Mouse (Mus musculus): ENCODE measurements around the gene Dtx2.

The Dtx2 gene

DNA sequence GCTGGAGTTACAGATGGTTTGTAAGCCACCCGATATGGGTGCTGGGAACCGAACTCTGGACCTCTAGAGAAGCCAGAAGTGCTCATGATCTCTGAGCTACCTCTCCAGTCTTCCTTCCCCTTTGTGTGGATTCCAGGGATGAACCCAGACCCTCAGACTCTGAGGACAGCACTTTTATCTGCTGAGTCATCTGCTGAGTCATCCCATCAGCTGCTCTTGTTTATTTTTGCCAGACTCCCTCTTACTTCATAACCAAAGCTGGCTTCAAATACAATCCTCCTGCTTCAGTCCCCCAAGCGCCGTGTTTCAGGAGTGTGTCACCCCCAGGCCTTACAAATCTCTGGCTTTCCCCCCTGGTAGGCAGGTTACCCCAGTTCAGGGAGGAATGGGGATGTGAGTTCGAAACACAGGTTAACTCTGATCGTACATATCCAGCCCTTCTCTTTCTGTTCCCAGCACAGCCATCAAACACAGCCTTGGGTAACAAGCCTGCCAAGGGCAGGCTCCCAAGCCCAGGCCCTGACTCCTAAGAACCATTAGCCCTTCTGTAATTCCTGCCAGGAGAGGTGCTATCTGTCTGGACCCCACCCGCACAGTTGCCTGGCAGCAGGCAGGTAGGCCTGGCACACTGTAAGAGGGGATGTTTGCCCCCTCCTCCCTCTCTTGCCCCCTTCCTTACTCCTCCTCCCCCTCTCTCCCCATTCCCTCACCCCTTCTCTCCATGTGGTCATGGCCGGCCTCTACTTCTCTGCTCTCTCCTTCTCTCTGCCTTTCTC, 18.5 kb upstream of the Dtx2 start:
- DNase-seq = no peak

DNA sequence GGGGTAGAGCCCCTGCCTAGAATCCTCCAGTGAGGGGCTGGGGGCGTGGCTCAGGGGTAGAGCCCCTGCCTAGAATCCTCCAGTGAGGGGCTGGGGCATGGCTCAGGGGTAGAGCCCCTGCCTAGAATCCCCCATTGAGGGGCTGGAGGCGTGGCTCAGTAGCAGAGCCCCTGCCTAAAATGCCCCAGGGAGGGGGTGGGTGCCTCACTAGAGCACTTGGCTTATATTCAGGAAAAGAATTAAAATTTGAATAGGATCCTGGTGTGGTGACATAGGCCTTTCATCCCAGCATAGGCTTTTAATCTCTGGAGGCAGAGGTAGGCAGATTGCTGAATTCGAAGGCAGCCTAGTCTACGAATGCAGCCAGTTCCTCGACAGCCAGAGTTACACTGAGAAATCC, 15.2 kb upstream of the Dtx2 start:
- no peak for DNase-seq

DNA sequence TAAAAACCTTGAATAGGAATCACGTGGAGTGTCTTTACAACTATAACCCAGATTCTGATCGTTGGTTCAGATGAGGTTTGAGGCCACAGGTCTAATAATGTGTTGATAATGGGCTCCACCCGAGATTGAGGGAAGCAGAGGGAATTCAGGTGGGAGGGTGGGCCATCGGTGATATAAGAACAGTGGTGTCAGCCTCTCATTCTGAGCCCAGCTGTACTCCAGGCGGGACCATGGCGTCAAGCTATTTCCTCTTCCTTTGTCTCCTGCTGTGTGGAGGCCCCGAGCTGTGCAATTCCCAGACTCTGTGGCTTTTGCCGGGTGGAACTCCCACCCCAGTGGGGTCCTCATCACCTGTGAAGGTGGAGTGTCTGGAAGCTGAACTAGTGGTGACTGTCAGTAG, 14.7 kb upstream of the Dtx2 start, which contains the start of gene Zp3:
Gene Zp3 (plus strand): TSS at position 196 of the 400 bp plus-strand sequence.
- no peak for DNase-seq

DNA sequence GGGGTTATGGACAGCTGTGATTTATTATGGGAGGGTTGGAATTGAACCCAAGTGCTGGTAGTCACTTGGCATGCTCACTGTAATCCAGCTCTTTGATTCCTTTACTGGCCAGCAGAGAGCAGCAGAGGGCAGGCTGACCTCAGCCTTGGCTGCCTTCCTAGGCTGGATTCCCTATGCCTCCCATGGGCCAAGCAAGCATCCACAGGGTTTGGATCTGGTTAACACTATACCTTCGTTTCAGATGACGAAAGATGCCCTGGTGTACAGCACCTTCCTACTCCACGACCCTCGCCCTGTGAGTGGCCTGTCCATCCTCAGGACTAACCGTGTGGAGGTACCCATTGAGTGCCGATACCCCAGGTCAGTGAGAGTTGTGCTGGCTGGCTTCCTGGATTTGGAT, 12.2 kb upstream of the Dtx2 start:
- peak in 1 of 2 experiments; percentile 21 for DNase-seq

DNA sequence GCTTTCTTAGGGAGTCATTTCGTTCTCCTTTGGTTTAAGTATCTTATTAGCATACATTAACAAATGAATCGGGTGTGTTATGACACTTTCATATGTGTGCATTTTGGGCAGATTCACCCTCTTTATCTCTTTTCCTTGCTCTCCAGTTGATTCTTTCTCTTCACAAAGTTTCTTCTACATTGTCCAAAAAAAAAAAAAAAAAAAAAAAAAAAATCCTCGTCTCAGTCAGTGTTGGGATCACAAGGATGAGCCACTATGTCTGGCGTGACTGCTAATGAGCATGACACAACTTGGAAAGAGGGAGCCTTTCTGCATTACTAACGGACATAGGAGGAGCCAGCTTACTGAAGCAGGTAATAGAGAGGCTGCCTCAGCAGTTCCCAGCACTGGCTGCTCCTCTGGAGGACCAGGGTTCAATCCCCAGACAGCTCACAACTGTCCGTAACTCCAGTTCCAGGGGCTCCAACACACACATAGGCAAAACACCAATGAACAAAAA, 10.0 kb upstream of the Dtx2 start:
- no peak for DNase-seq

DNA sequence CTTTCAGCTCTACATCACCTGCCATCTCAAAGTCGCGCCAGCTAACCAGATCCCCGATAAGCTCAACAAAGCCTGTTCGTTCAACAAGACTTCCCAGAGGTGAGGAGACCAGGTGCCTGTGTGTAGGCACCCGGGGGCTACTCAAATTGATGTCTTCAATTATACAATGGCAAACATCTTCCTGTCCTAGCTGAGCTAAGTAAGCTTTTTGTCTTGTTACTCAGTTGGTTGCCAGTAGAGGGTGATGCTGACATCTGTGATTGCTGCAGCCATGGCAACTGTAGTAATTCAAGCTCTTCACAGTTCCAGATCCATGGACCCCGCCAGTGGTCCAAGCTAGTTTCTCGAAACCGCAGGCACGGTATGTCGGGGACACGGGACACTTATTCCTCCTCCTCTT, 7.4 kb upstream of the Dtx2 start:
- no peak for DNase-seq

DNA sequence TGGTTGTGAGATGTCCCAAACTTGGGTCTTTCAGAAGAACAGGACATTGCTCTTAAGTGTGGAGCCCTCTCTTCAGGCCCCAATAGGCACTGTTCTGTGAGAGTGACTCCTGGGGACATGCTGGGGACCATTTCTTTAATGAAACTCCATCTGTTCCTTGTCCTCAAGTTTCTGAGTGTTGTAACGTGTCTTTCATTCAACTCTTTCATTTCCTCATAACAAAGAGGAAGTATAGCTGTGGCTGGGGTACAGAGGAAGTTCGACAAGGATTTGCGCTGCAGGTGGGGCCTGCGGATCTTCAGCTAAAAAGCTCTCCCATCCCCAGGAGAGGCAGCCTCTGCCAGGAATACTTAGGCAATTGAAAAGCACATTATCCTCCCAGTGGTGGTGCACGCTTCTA, 4.0 kb upstream of the Dtx2 start:
- no peak for DNase-seq

DNA sequence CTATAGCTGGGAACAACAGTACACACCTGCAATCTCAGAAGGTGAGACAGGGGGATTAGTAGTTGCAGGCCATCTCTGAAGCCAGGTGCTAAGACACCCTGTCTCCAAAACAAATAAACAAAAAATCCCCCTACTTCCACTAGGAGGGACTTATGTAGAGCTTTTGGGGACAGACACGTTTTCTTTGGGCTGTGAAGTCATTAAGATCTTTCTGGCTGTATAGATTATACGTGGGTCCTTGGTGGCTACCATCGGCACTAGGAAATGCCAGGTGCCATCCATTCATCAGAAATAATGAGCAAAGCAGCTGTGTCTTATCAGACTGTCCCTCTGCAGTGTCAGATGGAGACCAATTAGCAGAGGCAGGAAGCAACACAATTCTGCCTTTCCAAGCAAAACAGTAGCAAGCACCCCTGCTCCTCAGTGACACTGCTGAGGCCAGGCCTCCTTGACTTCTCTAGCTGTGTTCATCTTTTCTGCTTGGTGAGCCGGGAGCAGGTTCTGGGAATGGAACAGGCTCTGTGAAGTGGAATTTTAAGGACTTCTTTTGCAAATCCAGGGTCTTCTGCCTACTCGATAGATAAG, 1.1 kb upstream of the Dtx2 start:
- DNase-seq = no peak

DNA sequence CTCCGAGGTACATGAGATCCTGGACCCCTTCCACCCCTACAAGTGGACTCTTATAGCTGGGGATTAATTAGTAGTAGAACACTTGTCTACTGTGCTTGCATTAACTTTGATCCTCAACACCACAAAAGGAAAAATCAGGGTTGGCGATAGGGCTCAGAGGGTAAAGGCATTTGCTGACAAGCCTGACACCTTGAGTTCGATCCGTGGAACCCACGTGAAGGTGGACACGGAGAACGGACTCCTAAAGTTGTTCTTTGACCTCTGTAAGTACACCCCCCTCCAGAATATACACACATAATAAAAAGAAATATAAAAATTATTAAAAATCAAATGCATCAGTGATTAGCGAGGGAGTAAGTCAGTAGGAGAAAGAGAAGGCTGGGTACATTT, 270 bp upstream of the Dtx2 start:
- DNase-seq = no peak

DNA sequence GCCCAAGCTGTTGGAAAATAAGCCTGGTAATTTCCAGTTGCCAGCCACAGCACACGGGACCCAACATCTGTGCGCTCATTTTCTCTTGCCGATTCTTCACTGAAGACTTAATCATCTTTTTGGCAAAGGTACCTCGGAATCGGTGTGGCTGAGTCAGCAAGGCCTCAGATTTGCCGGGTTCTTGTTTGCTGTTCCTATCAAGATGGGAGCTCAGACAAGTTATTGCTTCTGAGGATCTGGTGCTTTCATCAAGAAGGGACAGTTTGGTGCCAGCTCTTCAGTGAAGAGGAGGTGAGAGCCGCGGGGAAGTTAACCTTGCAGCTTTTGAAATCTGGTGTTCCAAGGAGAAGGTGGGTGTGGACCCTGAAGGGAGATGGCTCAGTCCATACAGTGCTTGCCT, 1.6 kb downstream of the Dtx2 start:
- DNase-seq = no peak

DNA sequence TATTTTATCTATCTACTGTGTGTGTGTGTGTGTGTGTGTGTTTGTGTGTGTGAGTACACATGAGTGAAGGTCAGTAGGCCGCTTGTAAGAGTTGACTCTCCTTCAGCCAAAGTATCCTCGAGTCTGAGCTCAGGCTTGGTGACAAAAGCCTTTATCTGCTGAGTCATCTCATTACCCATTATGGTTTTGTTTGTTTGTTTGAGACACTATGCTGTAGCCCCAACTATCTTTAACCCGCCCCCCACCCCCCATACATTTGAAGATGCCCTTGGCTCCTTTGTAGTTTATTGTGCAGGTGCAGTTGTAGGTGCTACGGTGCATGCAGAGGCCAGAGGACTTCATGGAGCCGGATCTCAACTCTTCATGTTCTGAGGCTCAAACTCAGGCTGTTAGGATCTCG, 6.6 kb downstream of the Dtx2 start:
- no peak for DNase-seq

DNA sequence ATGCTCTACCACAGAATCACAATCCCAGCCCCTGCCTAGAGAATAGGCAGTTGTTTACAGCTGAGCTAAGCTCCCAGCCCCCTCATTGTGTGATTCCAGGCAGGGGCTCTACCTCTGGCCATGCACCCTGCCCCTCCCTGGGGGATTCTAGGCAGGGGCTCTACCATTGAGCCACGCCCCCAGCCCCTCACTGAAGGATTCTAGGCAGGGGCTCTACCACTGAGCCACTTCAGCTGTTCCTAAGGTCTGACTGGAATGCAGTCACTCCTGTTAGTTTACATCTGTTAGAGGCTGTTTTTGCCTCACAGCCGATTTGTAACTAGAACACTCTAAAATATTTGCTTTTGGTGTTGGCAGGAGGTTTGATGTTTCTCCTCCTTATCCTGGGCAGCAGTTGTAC, 7.7 kb downstream of the Dtx2 start:
- DNase-seq = no peak

DNA sequence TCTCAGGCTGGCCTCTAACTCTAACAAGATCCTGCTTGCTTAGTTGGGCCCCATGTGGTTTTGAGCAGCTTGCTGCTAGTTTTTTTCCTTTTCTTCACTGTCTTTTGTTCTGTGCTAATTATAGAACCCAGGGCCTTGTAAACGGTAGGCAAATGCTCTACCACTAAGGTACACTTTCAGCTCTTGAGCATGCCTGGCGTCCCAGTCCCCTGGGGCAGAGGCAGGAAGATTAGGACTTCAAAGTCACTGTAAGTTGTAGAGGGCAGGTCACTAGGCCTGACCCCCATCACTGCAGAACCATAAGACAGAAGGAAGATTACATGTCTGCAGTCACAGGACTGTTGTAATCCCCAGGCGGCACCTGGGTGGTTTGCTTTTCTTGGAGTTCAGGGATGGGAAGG, 8.2 kb downstream of the Dtx2 start:
- peak in 1 of 2 experiments; percentile 28 for DNase-seq

DNA sequence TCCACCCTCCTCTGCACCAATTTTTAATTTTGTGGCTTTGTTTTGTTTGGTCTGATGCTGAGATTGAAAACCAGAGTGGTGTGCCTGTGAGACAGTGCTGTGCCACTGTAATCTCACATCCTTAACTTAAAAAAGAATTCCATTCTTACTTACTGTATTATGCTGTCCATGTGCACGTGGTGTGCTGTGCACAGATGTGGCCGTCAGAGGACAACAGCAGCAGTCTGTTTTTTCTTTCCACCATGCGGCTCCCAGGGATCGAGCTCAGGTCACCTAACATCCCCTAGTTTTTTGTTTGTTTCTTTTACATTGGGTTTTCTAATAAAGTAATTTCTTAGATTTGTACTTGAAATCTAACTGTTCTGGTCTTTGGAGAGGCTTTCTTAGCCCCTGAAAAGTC, 9.9 kb downstream of the Dtx2 start:
- DNase-seq = no peak

DNA sequence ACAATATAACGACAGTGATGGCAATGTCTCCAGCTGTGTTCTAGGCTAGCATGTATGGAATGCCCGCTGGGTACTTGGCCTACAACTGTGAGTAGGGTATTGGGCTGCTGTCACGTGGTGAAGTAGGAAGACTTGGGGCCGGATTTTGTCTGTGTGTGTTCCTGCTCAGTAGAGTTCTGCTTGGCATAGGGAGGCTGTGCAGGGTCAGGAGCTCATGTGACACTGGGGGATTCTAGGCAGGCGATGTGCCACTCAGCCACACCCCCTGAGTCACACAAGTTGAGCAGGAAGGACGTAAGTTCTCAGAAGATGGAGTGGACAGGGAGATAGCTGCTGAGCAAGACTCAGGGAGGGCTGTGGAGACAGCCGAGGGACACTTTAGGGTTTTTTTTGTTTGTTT, 13.1 kb downstream of the Dtx2 start:
- DNase-seq = no peak

DNA sequence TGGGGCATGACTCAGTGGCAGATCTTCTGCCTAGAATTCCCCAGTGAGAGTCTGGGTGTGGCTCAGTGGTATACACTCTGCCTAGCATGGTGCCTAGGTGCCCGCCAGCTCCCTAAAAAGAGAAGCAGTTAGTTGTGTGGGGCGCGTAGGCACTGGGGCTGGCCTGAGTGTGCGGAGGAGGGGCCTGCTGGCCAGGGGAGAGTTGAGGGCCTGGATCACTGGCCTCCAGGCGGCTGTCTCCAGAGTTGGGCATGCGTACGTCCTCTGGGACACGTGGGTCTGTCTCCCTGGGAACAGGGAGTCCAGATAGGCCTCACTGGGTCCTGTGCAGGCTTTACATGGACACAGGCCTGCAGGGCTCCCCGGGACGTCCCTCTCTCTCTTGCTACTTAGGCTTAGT, 20.3 kb downstream of the Dtx2 start:
- no peak for DNase-seq

DNA sequence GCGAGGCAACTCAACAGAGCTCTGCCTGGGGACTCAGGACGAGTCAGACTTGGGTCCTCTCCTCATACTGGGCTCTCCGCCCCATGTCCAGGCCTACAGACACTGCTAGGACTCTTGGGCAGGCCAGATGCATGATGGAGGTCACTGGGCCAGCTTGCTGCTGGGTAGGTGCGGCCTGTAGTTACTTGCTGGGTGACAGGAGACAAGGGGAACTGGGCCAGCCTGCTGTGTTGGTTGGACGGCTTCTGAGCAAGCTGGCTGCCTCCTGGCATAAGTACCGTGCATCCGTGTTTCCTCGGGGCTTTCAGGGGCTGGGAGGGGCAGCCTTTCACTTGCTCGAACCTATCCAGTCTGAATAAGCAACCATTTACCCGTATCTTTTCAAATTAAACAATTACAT, 21.0 kb downstream of the Dtx2 start:
- no peak for DNase-seq

DNA sequence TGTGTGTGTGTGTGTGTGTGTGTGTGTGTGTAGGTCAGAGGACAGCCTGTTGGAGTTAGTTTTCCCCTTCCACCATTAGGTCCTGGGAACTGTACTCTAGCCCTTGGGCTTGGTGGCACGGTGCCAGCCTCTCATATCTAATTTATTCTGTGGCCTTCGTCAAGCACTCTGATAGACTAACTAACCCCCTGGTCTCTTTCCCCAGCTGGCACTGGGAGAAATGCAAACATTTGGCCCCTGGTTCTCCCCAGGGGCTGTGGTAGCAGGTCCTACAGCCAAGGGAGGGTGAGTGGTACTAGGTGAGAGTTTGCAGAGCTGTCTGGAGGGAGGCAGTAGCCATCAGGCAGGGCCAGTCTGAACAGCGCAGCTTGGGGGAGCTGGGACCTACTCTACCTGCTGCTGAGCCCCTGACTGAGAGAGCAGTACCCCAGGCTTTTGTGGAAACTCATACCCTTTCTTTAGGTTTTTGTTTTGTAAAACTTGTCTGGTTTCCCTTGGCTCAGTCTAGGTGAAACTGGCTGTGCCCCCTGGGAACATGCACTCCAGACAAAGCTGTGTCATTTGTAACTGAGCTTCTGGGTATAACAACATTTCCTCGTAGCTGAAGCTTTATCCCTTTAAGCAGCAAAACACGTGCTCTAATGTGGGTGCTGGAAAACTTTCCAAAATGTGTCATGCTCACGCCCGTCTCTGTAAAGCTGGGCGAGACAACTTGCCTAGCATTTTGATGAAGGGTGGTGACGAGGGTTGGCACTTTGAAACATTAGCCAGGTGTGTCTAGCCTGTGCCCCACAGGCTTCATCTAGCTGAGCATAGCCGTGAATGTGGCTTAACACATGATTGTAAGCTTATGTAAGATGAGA, 21.6 kb downstream of the Dtx2 start:
- DNase-seq = no peak

DNA sequence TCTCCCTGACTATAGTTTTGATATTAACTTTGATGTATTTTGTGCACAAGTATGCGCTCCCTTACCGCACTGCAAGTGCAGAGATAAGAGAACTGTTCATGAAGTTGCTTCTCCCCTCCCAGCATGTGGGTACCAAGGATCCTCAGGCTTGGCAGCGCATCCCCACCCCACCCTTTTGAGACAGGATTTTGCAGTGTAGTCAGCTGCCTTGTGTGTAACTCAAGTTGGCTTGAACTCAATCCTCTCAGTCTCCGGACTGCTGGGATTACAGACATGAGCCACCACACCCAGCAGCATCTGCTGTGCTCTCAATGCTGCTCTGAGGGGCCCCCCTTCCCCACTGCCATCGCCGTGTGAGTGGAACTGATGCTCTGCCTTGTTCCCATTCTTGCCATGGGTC, 22.7 kb downstream of the Dtx2 start:
- DNase-seq = no peak

DNA sequence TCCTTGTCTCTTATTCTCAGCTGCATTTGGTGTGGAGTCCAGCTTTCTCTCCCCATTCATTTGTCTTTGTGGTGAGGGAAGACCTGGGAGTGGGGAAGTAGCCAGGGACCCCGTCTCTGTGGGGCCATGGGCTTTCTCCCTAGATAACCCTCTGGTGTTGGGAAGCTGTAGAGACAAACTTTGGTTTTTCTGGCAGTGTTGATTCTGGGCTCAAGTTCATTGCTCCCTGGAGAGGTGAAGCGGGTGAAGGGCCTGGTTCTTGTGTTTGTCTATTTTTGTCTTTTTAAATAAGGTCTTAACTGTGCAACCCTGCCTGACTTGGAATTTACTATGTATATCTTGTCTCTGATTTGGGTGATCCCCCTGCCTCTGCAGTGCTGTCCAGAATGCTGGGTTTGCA, 24.1 kb downstream of the Dtx2 start:
- DNase-seq = no peak

DNA sequence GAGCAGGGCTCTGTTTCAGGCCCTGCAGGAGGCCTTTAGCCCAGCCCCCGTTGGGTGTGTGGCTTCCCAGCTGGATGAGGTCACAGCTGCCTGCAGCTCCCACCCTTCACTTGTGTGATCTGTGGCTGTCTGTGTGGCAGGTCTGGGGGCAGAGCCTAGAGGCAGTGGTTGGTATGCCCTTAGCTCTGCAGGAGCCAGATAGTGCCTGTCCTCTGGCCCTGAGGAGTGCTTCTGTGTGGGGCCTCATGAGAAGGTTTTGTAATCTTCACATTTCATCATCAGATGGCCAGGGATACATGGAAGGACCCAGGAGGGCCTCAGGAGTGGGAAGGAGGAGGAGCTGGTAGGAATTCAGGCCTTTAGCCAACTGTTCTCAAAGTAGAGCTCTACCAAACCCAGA, 25.3 kb downstream of the Dtx2 start:
- no peak for DNase-seq

DNA sequence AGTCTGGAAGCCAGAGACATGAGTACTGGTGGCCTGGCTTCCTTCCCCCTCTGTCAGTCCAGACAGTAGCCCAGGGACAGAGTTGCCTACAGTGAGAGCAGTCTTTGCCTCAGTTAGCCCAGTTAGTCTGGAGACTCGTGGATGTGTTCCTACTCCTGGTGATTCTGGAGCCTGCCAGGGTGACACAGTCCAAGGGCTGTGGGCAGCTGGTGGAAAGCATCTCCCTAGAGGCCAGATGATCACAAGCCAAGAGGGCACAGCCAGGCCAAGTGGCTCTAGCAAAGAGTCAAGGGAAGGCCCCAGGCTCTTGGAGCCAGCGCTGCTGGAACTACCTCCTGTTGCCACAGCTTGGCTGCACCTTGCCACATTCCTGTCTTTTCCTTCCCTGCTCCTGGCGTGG, 31.1 kb downstream of the Dtx2 start:
- DNase-seq = no peak

DNA sequence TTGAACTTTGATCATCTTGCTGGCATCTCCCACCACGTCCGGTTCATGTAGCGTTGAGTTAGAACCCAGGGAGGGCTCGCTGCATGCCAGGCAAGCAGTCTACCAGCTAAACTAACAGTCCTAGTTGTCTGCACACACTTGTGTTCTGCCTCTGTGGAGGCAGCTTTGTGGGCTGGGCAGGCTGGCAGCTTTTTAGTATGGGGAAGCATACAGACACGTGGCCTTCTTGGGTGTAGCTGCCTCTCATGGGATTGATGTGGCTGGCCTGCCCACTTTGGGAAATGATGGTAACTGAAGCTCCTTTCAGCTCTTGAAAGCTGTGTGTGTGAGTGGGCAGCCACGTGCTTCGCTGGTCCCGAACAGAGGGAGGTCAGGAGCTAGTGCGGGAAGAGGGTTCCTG, 32.3 kb downstream of the Dtx2 start:
- DNase-seq = no peak
